Mouse (Mus musculus) liver, postnatal 0 days (tissue): ENCODE results near the gene Pdss2.

Source experiments
- CTCF ChIP-seq: sonication (generic); IDR thresholded peaks from 2 replicates; pipeline ENCODE4 v1.5.1; 2016; ENCODE audit warnings: antibody characterized with exemption, low read depth
- EP300 ChIP-seq: IDR thresholded peaks from 2 replicates; pipeline ENCODE4 v1.6.1; 2016; ENCODE audit warnings: antibody characterized with exemption, low read depth, mild to moderate bottlenecking

DNA sequence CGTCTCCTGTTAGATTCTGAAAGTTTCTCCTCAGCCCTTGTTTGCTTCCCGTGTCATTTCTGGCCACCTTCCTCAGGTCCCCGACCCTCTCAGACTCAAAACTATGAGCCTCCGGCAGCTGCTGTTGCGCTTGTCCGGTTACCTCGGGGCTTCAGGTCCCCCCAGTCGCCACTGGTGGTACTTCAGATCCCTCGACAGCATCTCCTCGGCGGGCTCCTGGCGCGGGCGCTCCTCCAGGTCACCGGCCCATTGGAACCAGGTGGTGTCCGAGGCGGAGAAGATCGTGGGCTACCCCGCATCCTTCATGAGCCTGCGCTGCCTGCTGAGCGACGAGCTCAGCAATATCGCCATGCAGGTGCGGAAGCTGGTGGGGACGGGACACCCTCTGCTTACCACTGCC, 373 bp downstream of the Pdss2 start:
- TF ChIP-seq CTCF (no peak), EP300 (no peak)
